Mouse (Mus musculus): ENCODE measurements around the gene Olfr455.

Gene Olfr455

DNA sequence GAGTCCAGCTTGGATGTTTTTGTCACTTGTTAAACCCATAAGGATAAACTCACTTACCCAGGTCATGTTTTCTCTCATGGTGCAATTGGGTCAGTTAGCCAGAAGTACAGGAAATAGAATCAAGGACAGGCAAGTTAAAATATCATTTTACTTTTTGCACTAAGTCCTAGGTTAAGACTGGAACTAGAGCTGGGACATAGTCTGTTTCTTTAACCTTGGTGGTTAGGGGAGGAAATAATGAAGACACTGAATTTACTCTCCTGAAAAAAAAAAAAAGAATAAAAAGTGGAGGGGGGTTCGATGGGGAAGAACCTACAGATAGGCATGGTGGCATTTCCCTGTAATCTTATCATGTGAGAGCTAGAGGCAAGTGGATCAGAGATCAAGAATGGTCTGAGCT is 60.3 kb downstream of the Olfr455 start, which contains the start of gene Olfr456:
TSS of gene Olfr456 (minus strand) at position 101 of the 400 bp plus-strand sequence.
- no peak for DNase-seq (ENCODE audit: low spot score)
